Mouse (Mus musculus): ENCODE measurements around the gene Uap1. TPM values are rescaled to one million over a fixed set of nuclear protein-coding genes. Genes with fewer than 3 reads are reported as not detected.

Gene Uap1
- polyA plus RNA-seq, 1 experiment: 19.4 TPM

- Histone ChIP-seq H3K4me1 (ENCODE audit: control insufficient read depth, insufficient read depth, low read length) (peaks cover 6% of the 10 kb centered on the region), H3K4me3 (replicated peaks; ENCODE audit: extremely low read depth, low read depth, low read length) (peak overlapping the region; percentile 92)
- peak; percentile 58 for DNase-seq
- under 1% methylated on average over 50 of the region's 50 CpGs for WGBS
- TF ChIP-seq POLR2A (IDR thresholded peaks at IDR 0.05; ENCODE audit: borderline replicate concordance, extremely low read depth, low read depth, low read length) (0 out of 2 replicates have a peak, but pooled peaks have one; percentile 31), CTCF (IDR thresholded peaks at IDR 0.05; ENCODE audit: insufficient read depth, low read length) (no peak)
These were observed 555 bp downstream of the Uap1 start for GRCm38 (mm10) chr1:170173991-170174813.

DNA sequence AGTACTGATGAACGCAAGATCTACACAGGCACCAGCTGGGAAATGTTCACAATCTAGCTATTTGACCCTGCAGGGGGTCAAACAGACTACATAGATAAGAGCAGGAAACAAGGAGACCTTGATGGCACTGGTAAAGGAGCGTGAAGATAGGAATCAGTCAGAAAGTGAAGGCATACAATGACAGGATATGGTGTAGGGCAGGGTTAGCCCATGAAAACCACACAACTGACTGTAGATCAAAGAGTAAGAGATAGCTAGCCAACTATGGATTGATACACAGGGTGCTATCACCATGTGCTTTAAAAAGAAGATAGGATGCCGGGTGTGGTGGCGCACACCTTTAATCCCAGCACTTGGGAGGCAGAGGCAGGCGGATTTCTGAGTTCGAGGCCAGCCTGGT is 7.0 kb downstream of the Uap1 start:
- no peak for DNase-seq
- Histone ChIP-seq H3K4me1 (ENCODE audit: control insufficient read depth, insufficient read depth, low read length) (peaks cover 5% of the 10 kb centered on the region), H3K4me3 (replicated peaks; ENCODE audit: extremely low read depth, low read depth, low read length) (no peak overlapping the region)
- TF ChIP-seq POLR2A (IDR thresholded peaks at IDR 0.05; ENCODE audit: borderline replicate concordance, extremely low read depth, low read depth, low read length) (no peak), CTCF (IDR thresholded peaks at IDR 0.05; ENCODE audit: insufficient read depth, low read length) (no peak)
- WGBS: 65% methylated on average over 6 of the region's 6 CpGs

- no peak overlapping the region for H3K4me3 ChIP-seq (replicated peaks; ENCODE audit: extremely low read depth, low read depth, low read length)
- TF ChIP-seq POLR2A (IDR thresholded peaks at IDR 0.05; ENCODE audit: borderline replicate concordance, extremely low read depth, low read depth, low read length) (no peak), CTCF (IDR thresholded peaks at IDR 0.05; ENCODE audit: insufficient read depth, low read length) (no peak)
- peaks cover 14% of the 10 kb centered on the region for H3K4me1 ChIP-seq (ENCODE audit: control insufficient read depth, insufficient read depth, low read length)
- no peak for DNase-seq
- 77% methylated on average over 3 of the region's 3 CpGs for WGBS
These were observed 9.8 kb downstream of the Uap1 start for GRCm38 (mm10) chr1:170164913-170165312.

DNA sequence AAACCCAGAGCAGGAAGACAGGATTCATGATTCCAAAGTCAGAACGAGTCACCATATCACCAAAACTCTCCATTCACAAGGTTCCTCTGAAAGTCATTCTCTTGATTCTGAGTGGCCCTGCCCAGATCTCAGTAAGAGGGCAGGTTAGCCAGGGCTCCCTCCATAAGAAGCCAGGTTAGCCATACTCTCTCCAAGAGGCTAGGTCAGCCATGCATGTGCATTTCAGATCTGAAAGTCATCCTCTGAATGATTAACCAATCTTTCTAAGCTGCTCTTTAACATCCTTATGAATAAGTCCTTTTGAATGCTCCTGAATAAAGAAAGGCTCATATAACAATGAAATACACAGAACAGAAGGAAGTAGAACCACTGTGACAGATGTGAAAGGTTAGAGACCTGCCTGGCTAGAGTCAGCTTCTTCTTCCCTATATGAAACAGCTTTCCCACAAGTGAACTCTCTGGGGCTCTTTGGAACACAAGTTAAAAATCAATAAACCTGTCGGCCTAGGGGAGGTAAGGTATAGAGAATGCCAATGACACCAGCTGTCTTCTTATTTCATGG is 10.6 kb downstream of the Uap1 start:
- H3K4me1 ChIP-seq (ENCODE audit: control insufficient read depth, insufficient read depth, low read length): peaks cover 14% of the 10 kb centered on the region
- no peak for TF ChIP-seq POLR2A (IDR thresholded peaks at IDR 0.05; ENCODE audit: borderline replicate concordance, extremely low read depth, low read depth, low read length)
- no peak for TF ChIP-seq CTCF (IDR thresholded peaks at IDR 0.05; ENCODE audit: insufficient read depth, low read length)
- DNase-seq: no peak
- H3K4me3 ChIP-seq (replicated peaks; ENCODE audit: extremely low read depth, low read depth, low read length): no peak overlapping the region
- WGBS: 69% methylated on average over 2 of the region's 2 CpGs

DNA sequence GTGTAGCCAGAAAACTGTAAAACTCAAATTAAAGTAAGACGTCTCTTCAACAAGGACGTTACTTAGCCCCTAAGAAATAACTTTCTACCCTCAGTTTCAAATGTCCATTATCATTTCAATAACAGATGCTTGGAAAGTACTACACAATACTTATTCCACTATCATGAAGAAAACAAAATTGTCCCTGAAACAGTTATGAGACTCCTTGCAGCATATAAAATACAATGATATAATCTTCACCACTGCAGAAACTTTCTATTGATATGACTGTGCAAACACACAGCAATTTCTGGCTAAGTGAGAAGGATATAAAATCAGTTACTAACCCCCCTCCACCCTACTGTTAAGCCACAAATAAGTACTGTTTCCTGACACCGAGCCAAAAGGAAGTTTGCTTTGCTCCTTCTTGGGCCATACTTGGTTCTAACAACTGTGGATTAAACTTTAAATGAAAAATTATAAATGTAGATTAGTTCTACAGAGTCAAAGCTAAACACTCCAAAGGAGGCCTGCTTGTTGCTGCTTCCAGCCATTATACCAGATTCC is 11.3 kb downstream of the Uap1 start:
- peaks cover 14% of the 10 kb centered on the region for H3K4me1 ChIP-seq (ENCODE audit: control insufficient read depth, insufficient read depth, low read length)
- 61% methylated on average over 3 of the region's 3 CpGs for WGBS
- TF ChIP-seq POLR2A (IDR thresholded peaks at IDR 0.05; ENCODE audit: borderline replicate concordance, extremely low read depth, low read depth, low read length) (no peak), CTCF (IDR thresholded peaks at IDR 0.05; ENCODE audit: insufficient read depth, low read length) (no peak)
- no peak overlapping the region for H3K4me3 ChIP-seq (replicated peaks; ENCODE audit: extremely low read depth, low read depth, low read length)
- DNase-seq: no peak

- TF ChIP-seq CTCF (IDR thresholded peaks at IDR 0.05; ENCODE audit: insufficient read depth, low read length) (no peak), POLR2A (IDR thresholded peaks at IDR 0.05; ENCODE audit: borderline replicate concordance, extremely low read depth, low read depth, low read length) (no peak)
- DNase-seq: peak; percentile 41
- 20% methylated on average over 6 of the region's 6 CpGs for WGBS
- Histone ChIP-seq H3K4me3 (replicated peaks; ENCODE audit: extremely low read depth, low read depth, low read length) (no peak overlapping the region), H3K4me1 (ENCODE audit: control insufficient read depth, insufficient read depth, low read length) (peaks cover 14% of the 10 kb centered on the region)
These were observed 12.9 kb downstream of the Uap1 start for GRCm38 (mm10) chr1:170161852-170162251.

DNA sequence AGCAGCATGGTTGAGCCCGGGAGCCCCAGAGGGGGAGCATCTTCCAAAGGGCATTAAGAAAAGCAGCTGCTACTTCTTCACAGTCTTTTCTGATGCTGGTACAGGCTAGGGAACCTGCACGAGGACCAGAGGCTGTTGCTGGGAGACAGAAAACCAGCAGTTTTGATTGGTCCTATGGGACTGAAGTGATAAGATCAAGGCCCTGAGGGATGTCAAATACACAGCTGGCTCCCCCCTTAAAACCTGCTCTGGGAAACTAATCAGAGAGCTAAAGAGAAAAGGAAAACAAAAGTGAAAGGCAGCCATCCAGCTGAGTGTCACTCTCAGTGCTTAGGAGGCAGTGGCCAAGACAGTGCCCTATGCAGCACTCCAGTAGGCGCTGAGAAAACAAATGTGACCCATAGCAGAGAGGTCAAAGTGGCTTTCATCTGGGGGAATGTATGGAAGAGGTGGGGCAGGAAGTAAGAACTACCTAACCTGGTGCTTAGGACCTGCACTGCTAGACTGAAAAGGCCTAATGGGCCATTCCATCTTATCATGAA is 14.3 kb downstream of the Uap1 start:
- Histone ChIP-seq H3K4me3 (replicated peaks; ENCODE audit: extremely low read depth, low read depth, low read length) (no peak overlapping the region), H3K4me1 (ENCODE audit: control insufficient read depth, insufficient read depth, low read length) (peaks cover 14% of the 10 kb centered on the region)
- no peak for DNase-seq
- WGBS: 59% methylated on average over 3 of the region's 3 CpGs
- TF ChIP-seq POLR2A (IDR thresholded peaks at IDR 0.05; ENCODE audit: borderline replicate concordance, extremely low read depth, low read depth, low read length) (no peak), CTCF (IDR thresholded peaks at IDR 0.05; ENCODE audit: insufficient read depth, low read length) (no peak)

GRCm38 (mm10) chr1:170159707-170160106 is 15.1 kb downstream of the Uap1 start:
- no peak for DNase-seq
- H3K4me3 ChIP-seq (replicated peaks; ENCODE audit: extremely low read depth, low read depth, low read length): no peak overlapping the region
- H3K4me1 ChIP-seq (ENCODE audit: control insufficient read depth, insufficient read depth, low read length): peaks cover 14% of the 10 kb centered on the region
- TF ChIP-seq CTCF (IDR thresholded peaks at IDR 0.05; ENCODE audit: insufficient read depth, low read length): no peak
- no peak for TF ChIP-seq POLR2A (IDR thresholded peaks at IDR 0.05; ENCODE audit: borderline replicate concordance, extremely low read depth, low read depth, low read length)
- WGBS: 92% methylated on average over 2 of the region's 2 CpGs

DNA sequence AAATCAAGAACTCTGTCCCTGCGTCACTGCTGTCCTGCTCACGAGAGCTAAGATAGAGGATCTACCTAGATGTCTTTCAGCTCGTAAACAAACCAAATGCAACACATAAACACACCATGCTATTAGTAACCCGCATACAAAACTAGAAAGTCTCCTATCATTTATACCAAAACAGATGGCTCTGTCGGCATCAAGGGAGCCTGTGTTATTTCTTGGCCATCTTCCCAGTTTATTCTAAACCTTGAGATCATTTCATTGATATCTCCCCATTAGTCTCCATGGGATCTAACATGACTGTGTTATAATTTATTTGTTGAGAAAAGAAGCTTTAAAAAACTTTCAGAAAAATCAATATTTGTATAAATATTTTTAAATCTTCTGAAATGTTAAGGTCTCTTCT is 19.0 kb downstream of the Uap1 start:
- no peaks in the 10 kb centered on the region for H3K4me1 ChIP-seq (ENCODE audit: control insufficient read depth, insufficient read depth, low read length)
- WGBS: 66% methylated on average over 5 of the region's 5 CpGs
- DNase-seq: no peak
- no peak overlapping the region for H3K4me3 ChIP-seq (replicated peaks; ENCODE audit: extremely low read depth, low read depth, low read length)
- no peak for TF ChIP-seq CTCF (IDR thresholded peaks at IDR 0.05; ENCODE audit: insufficient read depth, low read length)
- TF ChIP-seq POLR2A (IDR thresholded peaks at IDR 0.05; ENCODE audit: borderline replicate concordance, extremely low read depth, low read depth, low read length): no peak
